Mouse (Mus musculus): ENCODE data around the gene Ctsa. TPM values are rescaled to one million over a fixed set of nuclear protein-coding genes. Genes with fewer than 3 reads are reported as not detected.
A peak's percentile ranks its signal among the peaks of the same experiment; 100 is the strongest.
"Not testable (repeated sequence)": the region's sequence is repeated elsewhere in the genome, so short reads cannot be mapped to it uniquely, and the experiment has no call there.

Ctsa gene
- polyA plus RNA-seq, 1 experiment from 2014 or later, result 418 TPM

- WGBS, result 32% methylated on average over 16 of the region's 16 CpGs
- Histone ChIP-seq H3K9ac (ENCODE audit: low read depth, low read length) (no peak overlapping the region), H3K4me1 (ENCODE audit: control insufficient read depth, insufficient read depth, low read length) (peaks cover 15% of the 10 kb centered on the region), H3K4me3 (ENCODE audit: low read length) (no peak overlapping the region), H3K9me3 (ENCODE audit: control insufficient read depth, low read length) (no peaks in the 10 kb centered on the region), H3K27me3 (replicated peaks; ENCODE audit: control insufficient read depth, insufficient read depth, low read length) (no peaks in the 10 kb centered on the region), H3K27ac (ENCODE audit: low read length) (peak overlapping the region; percentile 65), H3K36me3 (ENCODE audit: control insufficient read depth, insufficient read depth, low read length) (no peaks in the 10 kb centered on the region), H3K4me2 (ENCODE audit: low read depth, low read length) (no peak overlapping the region)
- ATAC-seq, result peak; percentile 37
Observed at GRCm38 (mm10) chr2:164866741-164867551, 34.3 kb downstream of the Ctsa start.

- Histone ChIP-seq H3K4me3 (ENCODE audit: low read length) (no peak overlapping the region), H3K4me1 (ENCODE audit: control insufficient read depth, insufficient read depth, low read length) (peaks cover 12% of the 10 kb centered on the region), H3K9me3 (ENCODE audit: control insufficient read depth, low read length) (no peaks in the 10 kb centered on the region), H3K36me3 (ENCODE audit: control insufficient read depth, insufficient read depth, low read length) (no peaks in the 10 kb centered on the region), H3K4me2 (ENCODE audit: low read depth, low read length) (no peak overlapping the region), H3K27me3 (replicated peaks; ENCODE audit: control insufficient read depth, insufficient read depth, low read length) (no peaks in the 10 kb centered on the region), H3K27ac (ENCODE audit: low read length) (peak overlapping the region; percentile 65), H3K9ac (ENCODE audit: low read depth, low read length) (no peak overlapping the region)
- ATAC-seq, result no peak
- 93% methylated on average over 7 of the region's 7 CpGs for WGBS
Observed at GRCm38 (mm10) chr2:164867566-164867965, 34.9 kb downstream of the Ctsa start.

GRCm38 (mm10) chr2:164868491-164868890 lies 35.8 kb downstream of the Ctsa start:
- no peaks in the 10 kb centered on the region for H3K27me3 ChIP-seq (replicated peaks; ENCODE audit: control insufficient read depth, insufficient read depth, low read length)
- no peak overlapping the region for H3K27ac ChIP-seq (ENCODE audit: low read length)
- 61% methylated on average over 7 of the region's 7 CpGs for WGBS
- no peak for ATAC-seq
- H3K9ac ChIP-seq (ENCODE audit: low read depth, low read length), result no peak overlapping the region
- no peak overlapping the region for H3K4me2 ChIP-seq (ENCODE audit: low read depth, low read length)
- H3K4me3 ChIP-seq (ENCODE audit: low read length), result no peak overlapping the region
- H3K4me1 ChIP-seq (ENCODE audit: control insufficient read depth, insufficient read depth, low read length), result peaks cover 10% of the 10 kb centered on the region
- no peaks in the 10 kb centered on the region for H3K36me3 ChIP-seq (ENCODE audit: control insufficient read depth, insufficient read depth, low read length)
- no peaks in the 10 kb centered on the region for H3K9me3 ChIP-seq (ENCODE audit: control insufficient read depth, low read length)

- Histone ChIP-seq H3K9ac (ENCODE audit: low read depth, low read length) (no peak overlapping the region), H3K27ac (ENCODE audit: low read length) (peak overlapping the region; percentile 45; the same call in 1 of the 2 replicates), H3K4me1 (ENCODE audit: control insufficient read depth, insufficient read depth, low read length) (peaks cover 23% of the 10 kb centered on the region), H3K4me3 (ENCODE audit: low read length) (no peak overlapping the region), H3K4me2 (ENCODE audit: low read depth, low read length) (no peak overlapping the region), H3K9me3 (ENCODE audit: control insufficient read depth, low read length) (no peaks in the 10 kb centered on the region), H3K27me3 (replicated peaks; ENCODE audit: control insufficient read depth, insufficient read depth, low read length) (no peaks in the 10 kb centered on the region), H3K36me3 (ENCODE audit: control insufficient read depth, insufficient read depth, low read length) (no peaks in the 10 kb centered on the region)
- peak; percentile 56 for ATAC-seq
- WGBS, result 58% methylated on average over 6 of the region's 6 CpGs
Observed at GRCm38 (mm10) chr2:164871602-164872303, 39.1 kb downstream of the Ctsa start.

GRCm38 (mm10) chr2:164873621-164874020 lies 40.9 kb downstream of the Ctsa start:
- Histone ChIP-seq H3K27me3 (replicated peaks; ENCODE audit: control insufficient read depth, insufficient read depth, low read length) (no peaks in the 10 kb centered on the region), H3K36me3 (ENCODE audit: control insufficient read depth, insufficient read depth, low read length) (no peaks in the 10 kb centered on the region), H3K9ac (ENCODE audit: low read depth, low read length) (0 out of 2 replicates have a peak overlapping the region, but pooled peaks have one; percentile 17), H3K4me1 (ENCODE audit: control insufficient read depth, insufficient read depth, low read length) (peaks cover 20% of the 10 kb centered on the region), H3K9me3 (ENCODE audit: control insufficient read depth, low read length) (no peaks in the 10 kb centered on the region), H3K4me3 (ENCODE audit: low read length) (no peak overlapping the region), H3K4me2 (ENCODE audit: low read depth, low read length) (no peak overlapping the region), H3K27ac (ENCODE audit: low read length) (peak overlapping the region; percentile 82)
- WGBS, result 41% methylated on average over 3 of the region's 3 CpGs
- no peak for ATAC-seq

GRCm38 (mm10) chr2:164874239-164874769 lies 41.6 kb downstream of the Ctsa start:
- H3K27me3 ChIP-seq (replicated peaks; ENCODE audit: control insufficient read depth, insufficient read depth, low read length), result no peaks in the 10 kb centered on the region
- no peaks in the 10 kb centered on the region for H3K9me3 ChIP-seq (ENCODE audit: control insufficient read depth, low read length)
- H3K4me1 ChIP-seq (ENCODE audit: control insufficient read depth, insufficient read depth, low read length), result peaks cover 20% of the 10 kb centered on the region
- H3K27ac ChIP-seq (ENCODE audit: low read length), result peak overlapping the region; percentile 82
- no peak overlapping the region for H3K4me2 ChIP-seq (ENCODE audit: low read depth, low read length)
- H3K36me3 ChIP-seq (ENCODE audit: control insufficient read depth, insufficient read depth, low read length), result no peaks in the 10 kb centered on the region
- H3K9ac ChIP-seq (ENCODE audit: low read depth, low read length), result peak overlapping the region; percentile 17; the same call in 1 of the 2 replicates
- WGBS, result 19% methylated on average over 1 of the region's 1 CpGs
- no peak overlapping the region for H3K4me3 ChIP-seq (ENCODE audit: low read length)
- peak; percentile 30 for ATAC-seq

- not testable (repeated sequence) for ATAC-seq; H3K27me3 ChIP-seq (replicated peaks; ENCODE audit: control insufficient read depth, insufficient read depth, low read length); H3K9me3 ChIP-seq (ENCODE audit: control insufficient read depth, low read length); H3K9ac ChIP-seq (ENCODE audit: low read depth, low read length); H3K36me3 ChIP-seq (ENCODE audit: control insufficient read depth, insufficient read depth, low read length); H3K4me3 ChIP-seq (ENCODE audit: low read length); H3K27ac ChIP-seq (ENCODE audit: low read length); H3K4me2 ChIP-seq (ENCODE audit: low read depth, low read length)
- 41% methylated on average over 2 of the region's 2 CpGs for WGBS
- H3K4me1 ChIP-seq (ENCODE audit: control insufficient read depth, insufficient read depth, low read length), result peaks cover 26% of the 10 kb centered on the region
Observed at GRCm38 (mm10) chr2:164875648-164876047, 43.0 kb downstream of the Ctsa start.

- H3K27me3 ChIP-seq (replicated peaks; ENCODE audit: control insufficient read depth, insufficient read depth, low read length); H3K36me3 ChIP-seq (ENCODE audit: control insufficient read depth, insufficient read depth, low read length); H3K4me2 ChIP-seq (ENCODE audit: low read depth, low read length); H3K9ac ChIP-seq (ENCODE audit: low read depth, low read length); H3K9me3 ChIP-seq (ENCODE audit: control insufficient read depth, low read length); ATAC-seq: not testable (repeated sequence)
- peak overlapping the region; percentile 100; the same call in 1 of the 2 replicates for H3K27ac ChIP-seq (ENCODE audit: low read length)
- H3K4me3 ChIP-seq (ENCODE audit: low read length), result peak overlapping the region; percentile 87
- peaks cover 32% of the 10 kb centered on the region for H3K4me1 ChIP-seq (ENCODE audit: control insufficient read depth, insufficient read depth, low read length)
- WGBS, result 80% methylated on average over 11 of the region's 11 CpGs
Observed at GRCm38 (mm10) chr2:164877376-164878215, 44.9 kb downstream of the Ctsa start.

All from intestine, embryonic 16.5 days (tissue).